Mouse (Mus musculus) MEL (cell line): ENCODE results near the gene Fgf11. TPM values are rescaled to one million over a fixed set of nuclear protein-coding genes. Genes with fewer than 3 reads are reported as not detected.

Experiments
- DNase-seq: peaks from one replicate; pipeline ENCODE4 v3.0.0; 2011; ENCODE audit warnings: low read depth, low spot score
- H3K27ac ChIP-seq: 2 replicates; pipeline ENCODE4 v1.5.1; 2012; ENCODE audit warnings: low read depth, mild to moderate bottlenecking, control low read depth, low read length, moderate library complexity; ENCODE audit not compliant: control insufficient read depth
- H3K27me3 ChIP-seq, 2 experiments: fragments of 150-350 bp in 1 of 2; sonication (generic) in 1 of 2; 2 replicates each; pipeline ENCODE4 v1.6.1; 2012; ENCODE audit warnings: low read length in 2 of 2, mild to moderate bottlenecking in 2 of 2, improper control_type of control experiment in 1 of 2, moderate library complexity in 1 of 2; ENCODE audit not compliant: insufficient read depth in 2 of 2, control insufficient read depth in 1 of 2
- H3K36me3 ChIP-seq, 2 experiments: 2 replicates each; pipeline ENCODE4 v1.6.1; 2012 to 2014; ENCODE audit warnings: low read length in 2 of 2, improper control_type of control experiment in 1 of 2, inconsistent platforms in 1 of 2, mild to moderate bottlenecking in 1 of 2; ENCODE audit not compliant: insufficient read depth in 2 of 2, control insufficient read depth in 1 of 2
- H3K4me1 ChIP-seq, 2 experiments: fragments of 150-350 bp in 1 of 2; sonication (generic) in 1 of 2; 2 replicates each; pipeline ENCODE4 v1.6.1; 2012; ENCODE audit warnings: low read length in 2 of 2, improper control_type of control experiment in 1 of 2, mild to moderate bottlenecking in 1 of 2; ENCODE audit not compliant: insufficient read depth in 2 of 2, control insufficient read depth in 1 of 2
- H3K4me3 ChIP-seq, 2 experiments: fragments of 150-350 bp in 1 of 2; sonication (generic) in 1 of 2; 2 replicates each; pipeline ENCODE4 v1.5.1; 2012; ENCODE audit warnings: low read depth in 2 of 2, low read length in 2 of 2, mild to moderate bottlenecking in 2 of 2, moderate library complexity in 2 of 2, control low read depth in 1 of 2, improper control_type of control experiment in 1 of 2; ENCODE audit not compliant: control insufficient read depth in 1 of 2, insufficient read depth in 1 of 2
- H3K79me2 ChIP-seq: 2 replicates; pipeline ENCODE4 v1.6.1; 2012; ENCODE audit warnings: mild to moderate bottlenecking, low read length, moderate library complexity; ENCODE audit not compliant: control insufficient read depth, poor library complexity, insufficient read depth
- H3K9ac ChIP-seq: 2 replicates; pipeline ENCODE4 v1.6.1; 2012; ENCODE audit warnings: low read depth, mild to moderate bottlenecking, control low read depth, low read length, moderate library complexity; ENCODE audit not compliant: control insufficient read depth, poor library complexity, severe bottlenecking
- H3K9me3 ChIP-seq: fragments of 150-350 bp; sonication (generic); replicated peaks from 2 replicates; pipeline ENCODE4 v1.6.1; 2012; ENCODE audit warnings: mild to moderate bottlenecking, low read length, improper control_type of control experiment, moderate library complexity; ENCODE audit not compliant: insufficient read depth
- BHLHE40 ChIP-seq: IDR thresholded peaks from 2 replicates; pipeline ENCODE4 v1.6.1; 2012; ENCODE audit warnings: low read depth, mild to moderate bottlenecking, inconsistent platforms, low read length, improper control_type of control experiment, borderline replicate concordance
- CHD1 ChIP-seq: IDR thresholded peaks from 2 replicates; pipeline ENCODE4 v1.6.1; 2012; ENCODE audit warnings: low read depth, mild to moderate bottlenecking, inconsistent platforms, low read length, improper control_type of control experiment
- CTCF ChIP-seq, 3 experiments: IDR thresholded peaks in 2 of 3; conservative IDR thresholded peaks in 1 of 3; 2 replicates each; pipeline ENCODE4 v1.5.1; 2011 to 2012; ENCODE audit warnings: low read length in 3 of 3, low read depth in 2 of 3, mild to moderate bottlenecking in 2 of 3, improper control_type of control experiment in 1 of 3, inconsistent platforms in 1 of 3, mixed read lengths in 1 of 3, moderate library complexity in 1 of 3; ENCODE audit not compliant: control insufficient read depth in 1 of 3, insufficient read depth in 1 of 3, poor library complexity in 1 of 3, severe bottlenecking in 1 of 3
- E2F4 ChIP-seq: IDR thresholded peaks from 2 replicates; pipeline ENCODE4 v1.6.1; 2011; ENCODE audit warnings: low read depth, low read length, improper control_type of control experiment, borderline replicate concordance
- ELF1 ChIP-seq: IDR thresholded peaks from 2 replicates; pipeline ENCODE4 v1.6.1; 2014; ENCODE audit warnings: low read depth, mild to moderate bottlenecking, inconsistent platforms, low read length, improper control_type of control experiment, moderate library complexity
- ETS1 ChIP-seq: IDR thresholded peaks from 2 replicates; pipeline ENCODE4 v1.6.1; 2012; ENCODE audit warnings: low read depth, mild to moderate bottlenecking, inconsistent platforms, low read length, improper control_type of control experiment, moderate library complexity
- GABPA ChIP-seq: IDR thresholded peaks from 2 replicates; pipeline ENCODE4 v1.6.1; 2012; ENCODE audit warnings: low read depth, mild to moderate bottlenecking, inconsistent platforms, low read length, improper control_type of control experiment, moderate library complexity
- GATA1 ChIP-seq: IDR thresholded peaks from 2 replicates; pipeline ENCODE4 v1.6.1; 2011; ENCODE audit warnings: low read depth, low read length, improper control_type of control experiment
- HCFC1 ChIP-seq: IDR thresholded peaks from 2 replicates; pipeline ENCODE4 v1.6.1; 2012; ENCODE audit warnings: low read depth, mild to moderate bottlenecking, inconsistent platforms, low read length, improper control_type of control experiment, moderate library complexity
- JUND ChIP-seq: IDR thresholded peaks from 2 replicates; pipeline ENCODE4 v1.6.1; 2011; ENCODE audit warnings: low read depth, mild to moderate bottlenecking, improper control_type of control experiment, low read length
- KAT2A ChIP-seq: conservative IDR thresholded peaks from 2 replicates; pipeline ENCODE4 v1.6.1; 2012; ENCODE audit warnings: low read depth, low read length, improper control_type of control experiment, inconsistent platforms
- MAFK ChIP-seq: IDR thresholded peaks from 2 replicates; pipeline ENCODE4 v1.6.1; 2011; ENCODE audit warnings: low read depth, mild to moderate bottlenecking, low read length, improper control_type of control experiment, borderline replicate concordance
- MAZ ChIP-seq: IDR thresholded peaks from 2 replicates; pipeline ENCODE4 v1.6.1; 2012; ENCODE audit warnings: low read depth, mild to moderate bottlenecking, inconsistent platforms, low read length, improper control_type of control experiment
- MXI1 ChIP-seq: IDR thresholded peaks from 2 replicates; pipeline ENCODE4 v1.6.1; 2011; ENCODE audit warnings: mild to moderate bottlenecking, low read depth, low read length, improper control_type of control experiment
- MYB ChIP-seq: IDR thresholded peaks from 2 replicates; pipeline ENCODE4 v1.6.1; 2011; ENCODE audit warnings: mild to moderate bottlenecking, low read depth, low read length, improper control_type of control experiment
- MYC ChIP-seq: IDR thresholded peaks from 2 replicates; pipeline ENCODE4 v1.6.1; 2011; ENCODE audit warnings: low read depth, mild to moderate bottlenecking, low read length, improper control_type of control experiment, moderate library complexity
- NELFE ChIP-seq: IDR thresholded peaks from 2 replicates; pipeline ENCODE4 v1.6.1; 2011; ENCODE audit warnings: low read depth, low read length, improper control_type of control experiment
- NRF1 ChIP-seq: IDR thresholded peaks from 2 replicates; pipeline ENCODE4 v1.6.1; 2014; ENCODE audit warnings: low read depth, mild to moderate bottlenecking, inconsistent platforms, low read length, improper control_type of control experiment, moderate library complexity; ENCODE audit not compliant: poor library complexity, insufficient read depth, severe bottlenecking
- POLR2A ChIP-seq, 2 experiments: IDR thresholded peaks; 2 replicates each; pipeline ENCODE4 v1.6.1; 2011 to 2012; ENCODE audit warnings: low read length in 2 of 2, mild to moderate bottlenecking in 2 of 2, control low read depth in 1 of 2, improper control_type of control experiment in 1 of 2, low read depth in 1 of 2, moderate library complexity in 1 of 2; ENCODE audit not compliant: control insufficient read depth in 1 of 2, insufficient read depth in 1 of 2, poor library complexity in 1 of 2
- POLR2AphosphoS2 ChIP-seq: IDR thresholded peaks from 2 replicates; pipeline ENCODE4 v1.6.1; 2011; ENCODE audit warnings: low read length, improper control_type of control experiment
- RAD21 ChIP-seq: IDR thresholded peaks from 2 replicates; pipeline ENCODE4 v1.6.1; 2011; ENCODE audit warnings: mild to moderate bottlenecking, low read depth, low read length, improper control_type of control experiment
- RCOR1 ChIP-seq: IDR thresholded peaks from 2 replicates; pipeline ENCODE4 v1.6.1; 2012; ENCODE audit warnings: low read depth, mild to moderate bottlenecking, inconsistent platforms, low read length, improper control_type of control experiment
- SIN3A ChIP-seq: IDR thresholded peaks from 2 replicates; pipeline ENCODE4 v1.6.1; 2012; ENCODE audit warnings: low read length, improper control_type of control experiment, inconsistent platforms
- SMC3 ChIP-seq: IDR thresholded peaks from 2 replicates; pipeline ENCODE4 v1.6.1; 2011; ENCODE audit warnings: low read depth, low read length, improper control_type of control experiment
- TAL1 ChIP-seq: IDR thresholded peaks from 2 replicates; pipeline ENCODE4 v1.6.1; 2012; ENCODE audit warnings: mild to moderate bottlenecking, inconsistent platforms, low read length, moderate library complexity, mixed read lengths
- TBP ChIP-seq: IDR thresholded peaks from 2 replicates; pipeline ENCODE4 v1.8.0; 2011; ENCODE audit warnings: low read depth, low read length, improper control_type of control experiment
- TCF12 ChIP-seq: IDR thresholded peaks from 2 replicates; pipeline ENCODE4 v1.6.1; 2014; ENCODE audit warnings: low read depth, mild to moderate bottlenecking, inconsistent platforms, low read length, improper control_type of control experiment, moderate library complexity
- UBTF ChIP-seq: IDR thresholded peaks from 2 replicates; pipeline ENCODE4 v1.6.1; 2012; ENCODE audit warnings: low read depth, mild to moderate bottlenecking, inconsistent platforms, low read length, improper control_type of control experiment, moderate library complexity, borderline replicate concordance; ENCODE audit not compliant: insufficient read depth
- USF1 ChIP-seq: IDR thresholded peaks from 2 replicates; pipeline ENCODE4 v1.6.1; 2014; ENCODE audit warnings: low read depth, mild to moderate bottlenecking, inconsistent platforms, low read length, improper control_type of control experiment, moderate library complexity
- ZC3H11A ChIP-seq: IDR thresholded peaks from 2 replicates; pipeline ENCODE4 v1.6.1; 2012; ENCODE audit warnings: low read depth, mild to moderate bottlenecking, inconsistent platforms, low read length, improper control_type of control experiment
- ZKSCAN1 ChIP-seq: IDR thresholded peaks from 2 replicates; pipeline ENCODE4 v1.6.1; 2012; ENCODE audit warnings: low read depth, mild to moderate bottlenecking, inconsistent platforms, low read length, improper control_type of control experiment, moderate library complexity
- ZMIZ1 ChIP-seq: IDR thresholded peaks from 2 replicates; pipeline ENCODE4 v1.6.1; 2012; ENCODE audit warnings: low read depth, mild to moderate bottlenecking, inconsistent platforms, low read length, improper control_type of control experiment, moderate library complexity
- polyA plus RNA-seq, 2 experiments: library from polyadenylated mRNA; stranded (reverse) in 1 of 2; unstranded in 1 of 2; fragments of >175 nt in 1 of 2; fragments of >200 nt in 1 of 2; gene quantifications; 2 replicates each; pipeline versions ENCODE4 v1.2.1 to v1.2.4; 2012; ENCODE audit warnings: low replicate concordance in 2 of 2, low read depth in 1 of 2; ENCODE audit not compliant: insufficient read length in 2 of 2, insufficient read depth in 1 of 2, missing spikeins in 1 of 2
- total RNA-seq: library from RNA; depleted of rRNA; stranded (reverse); fragments of 300-350 nt; gene quantifications from 2 replicates; pipeline ENCODE4 v1.2.3, GENCODE M21; 2012

The Fgf11 gene
- total and polyA plus RNA-seq, 3 experiments: 5.1 to 26.8 TPM; not detected in 1

- no peak for TF ChIP-seq TCF12
- TF ChIP-seq MAFK: no peak
- TF ChIP-seq NELFE: no peak
- no peak for TF ChIP-seq KAT2A
- TF ChIP-seq RAD21: no peak
Observed at GRCm38 (mm10) chr11:69766872-69767624, 34.6 kb downstream of the Fgf11 start (continued).

GRCm38 (mm10) chr11:69766126-69766609 is 35.5 kb downstream of the Fgf11 start:
- TF ChIP-seq MXI1 (peak; percentile 52; the same call in 1 of the 2 replicates), TBP (peak; percentile 56; the same call in 1 of the 2 replicates), CHD1 (no peak), POLR2A (IDR thresholded peaks at IDR 0.05; ENCODE audit: control insufficient read depth in 1 of 2, insufficient read depth in 1 of 2, low read depth in 1 of 2, low read length in 2 of 2, poor library complexity in 1 of 2) (peak; percentile 45 to 46; a peak in 2 of 4 replicates), NRF1 (peak; percentile 46), RAD21 (no peak), MYB (no peak), BHLHE40 (0 out of 2 replicates have a peak, but pooled peaks have one; percentile 4), RCOR1 (0 out of 2 replicates have a peak, but pooled peaks have one; percentile 7), NELFE (peak; percentile 30; the same call in 1 of the 2 replicates), SIN3A (peak; percentile 69), GABPA (no peak), ZKSCAN1 (no peak), ELF1 (0 out of 2 replicates have a peak, but pooled peaks have one; percentile 19), ZC3H11A (no peak), HCFC1 (peak; percentile 46; the same call in 1 of the 2 replicates), TAL1 (no peak), POLR2AphosphoS2 (no peak), MAZ (peak; percentile 89), UBTF (0 out of 2 replicates have a peak, but pooled peaks have one; percentile 66), MYC (no peak), ETS1 (peak; percentile 14; the same call in 1 of the 2 replicates), JUND (no peak), TCF12 (peak; percentile 34), GATA1 (no peak), USF1 (no peak), ZMIZ1 (peak; percentile 46; the same call in 1 of the 2 replicates), SMC3 (no peak), E2F4 (no peak), MAFK (no peak), CTCF (IDR thresholded peaks at IDR 0.05 in 2 of 3, conservative IDR thresholded peaks at IDR 0.05 in 1 of 3; ENCODE audit: control insufficient read depth in 1 of 3, insufficient read depth in 1 of 3, low read depth in 2 of 3, low read length in 3 of 3, poor library complexity in 1 of 3, severe bottlenecking in 1 of 3) (no peak)
- Histone ChIP-seq H3K9me3 (no peaks in the 10 kb centered on the region), H3K4me3 (peak overlapping the region; percentile 84 to 90), H3K9ac (peak overlapping the region; percentile 94), H3K27ac (peak overlapping the region; percentile 46), H3K36me3 (peaks cover 0 to 2% of the 10 kb centered on the region in 2 experiments; a peak in 1 of 4 replicates), H3K79me2 (peaks cover 8% of the 10 kb centered on the region), H3K4me1 (peaks cover 2 to 15% of the 10 kb centered on the region in 2 experiments; a peak in 2 of 4 replicates), H3K27me3 (no peaks in the 10 kb centered on the region)
- DNase-seq: peak; percentile 87
